Mouse (Mus musculus) thymus, adult 18-20 months (tissue): ENCODE measurements around the gene Ankub1.

Experiments
- DNase-seq, 2 experiments: peaks; one replicate each; pipeline ENCODE4 v3.0.0; 2022; ENCODE audit warnings: mixed read lengths in 2 of 2

Ankub1 gene

DNA sequence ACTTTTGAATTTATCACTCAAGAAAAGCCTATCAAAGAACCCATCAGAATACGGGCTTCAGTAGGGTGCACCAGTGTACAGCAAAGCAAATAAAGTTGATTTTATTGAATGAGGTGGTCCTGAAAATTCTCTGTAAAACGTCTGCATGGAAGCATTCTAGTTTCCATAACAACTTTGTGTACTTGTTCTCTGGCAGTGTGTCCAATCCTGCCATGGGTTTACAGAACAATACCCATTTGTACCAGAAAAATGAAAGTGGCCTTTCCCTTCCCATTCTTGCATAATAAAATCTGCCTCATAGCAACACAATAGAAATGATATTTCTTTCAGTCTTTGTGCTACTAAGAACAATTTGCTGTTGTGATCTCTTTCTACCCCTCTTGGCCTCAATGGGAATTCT is at the start of gene Ankub1:
Gene Ankub1, minus strand, starts transcription at position 81 of the 400 bp plus-strand sequence.
- DNase-seq: no peak

GRCm38 (mm10) chr3:57739830-57740229 is 47.2 kb upstream of the Ankub1 start:
- no peak for DNase-seq

- DNase-seq: no peak
Measured at GRCm38 (mm10) chr3:57736419-57737095, 44.0 kb upstream of the Ankub1 start.

GRCm38 (mm10) chr3:57735511-57736370 is 43.1 kb upstream of the Ankub1 start, which contains the start of gene Rnf13:
Rnf13 (plus strand) TSS chr3:57736062.
- peak; percentile 91 to 92 for DNase-seq

GRCm38 (mm10) chr3:57732206-57732915 is 39.8 kb upstream of the Ankub1 start:
- no peak for DNase-seq

- DNase-seq: no peak
Measured at GRCm38 (mm10) chr3:57714151-57714550, 21.6 kb upstream of the Ankub1 start.

GRCm38 (mm10) chr3:57696779-57697178 is 4.2 kb upstream of the Ankub1 start:
- no peak for DNase-seq

DNA sequence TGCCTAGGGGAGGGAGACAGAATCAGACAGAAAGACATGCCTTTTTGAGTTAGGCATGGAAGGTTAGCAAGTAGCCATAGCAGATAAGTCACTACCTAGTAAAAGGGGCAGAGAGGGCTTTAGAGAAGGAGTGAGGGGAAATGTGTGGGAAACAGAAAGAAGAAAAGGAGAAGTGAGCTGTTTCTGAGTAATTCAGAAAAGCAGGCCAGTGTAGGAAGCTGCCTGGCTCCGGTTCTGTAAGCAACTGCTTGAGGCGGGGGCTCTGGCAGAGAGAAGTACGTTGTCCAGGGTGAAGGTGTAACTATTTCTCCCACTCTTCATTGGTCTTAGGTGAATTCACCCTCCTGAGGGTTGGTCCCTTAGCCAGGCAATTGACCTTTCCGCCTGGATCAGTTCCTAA is 3.6 kb upstream of the Ankub1 start:
- no peak for DNase-seq

DNA sequence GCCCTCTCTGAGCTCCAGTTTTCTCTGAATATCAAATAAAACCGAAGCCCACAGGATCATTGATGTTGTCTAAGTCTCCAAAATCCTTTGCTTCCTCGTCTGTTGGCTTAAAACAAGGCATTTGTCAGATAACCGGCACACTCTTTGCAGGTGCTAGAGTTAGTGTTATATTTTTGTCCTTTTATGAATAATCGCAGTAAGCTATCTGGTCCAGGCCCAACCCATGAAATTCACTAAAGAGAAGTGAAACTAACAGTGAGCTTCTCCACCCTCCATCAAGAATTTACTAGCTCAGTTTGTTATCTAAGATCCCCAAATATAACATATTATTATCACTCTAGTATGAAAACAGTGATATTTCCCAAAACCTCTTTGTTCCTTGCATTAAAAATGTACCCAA is 827 bp downstream of the Ankub1 start:
- DNase-seq: no peak

GRCm38 (mm10) chr3:57677786-57678185 is 14.8 kb downstream of the Ankub1 start:
- DNase-seq: no peak

DNA sequence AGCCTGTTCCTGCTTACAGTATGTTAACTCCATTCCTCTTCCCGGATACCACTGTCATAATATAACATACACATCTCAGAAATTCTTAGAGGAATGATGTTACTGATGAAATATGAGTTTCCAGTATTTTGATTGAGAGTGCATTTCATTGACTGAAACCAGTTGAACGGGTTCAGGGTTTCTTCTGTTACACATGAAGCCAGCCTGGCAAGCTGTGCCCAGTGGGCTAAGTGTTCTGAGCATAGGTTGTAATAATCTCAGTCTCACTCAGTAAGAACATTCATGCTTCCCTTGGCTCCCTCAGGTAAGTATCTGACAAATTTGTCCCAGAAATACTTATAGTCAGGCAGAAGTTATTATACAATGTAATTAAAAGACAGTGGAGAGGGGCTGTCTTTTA is 18.5 kb downstream of the Ankub1 start:
- no peak for DNase-seq

DNA sequence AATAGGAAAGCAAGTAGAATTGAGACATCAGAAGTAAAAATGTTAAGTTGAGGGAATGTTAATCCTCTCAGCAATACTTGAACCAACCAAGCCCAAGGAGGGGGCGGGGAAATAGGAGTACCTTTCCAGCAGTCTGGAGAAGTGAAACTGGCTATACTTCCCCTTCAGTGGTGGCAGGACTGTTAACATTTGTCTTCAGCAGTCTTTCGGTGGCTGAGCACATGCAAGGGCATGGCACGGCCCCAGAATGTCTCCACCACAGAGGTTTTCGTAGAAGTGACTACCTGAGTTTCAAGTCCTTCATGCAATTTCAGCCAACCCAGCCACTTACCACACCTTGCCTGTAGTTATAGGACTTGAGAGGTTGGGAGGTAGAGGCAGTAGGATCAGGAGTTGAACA is 19.0 kb downstream of the Ankub1 start:
- no peak for DNase-seq

- DNase-seq: peak in 1 of 2 experiments; percentile 13
Measured at GRCm38 (mm10) chr3:57667054-57667723, 25.4 kb downstream of the Ankub1 start.

DNA sequence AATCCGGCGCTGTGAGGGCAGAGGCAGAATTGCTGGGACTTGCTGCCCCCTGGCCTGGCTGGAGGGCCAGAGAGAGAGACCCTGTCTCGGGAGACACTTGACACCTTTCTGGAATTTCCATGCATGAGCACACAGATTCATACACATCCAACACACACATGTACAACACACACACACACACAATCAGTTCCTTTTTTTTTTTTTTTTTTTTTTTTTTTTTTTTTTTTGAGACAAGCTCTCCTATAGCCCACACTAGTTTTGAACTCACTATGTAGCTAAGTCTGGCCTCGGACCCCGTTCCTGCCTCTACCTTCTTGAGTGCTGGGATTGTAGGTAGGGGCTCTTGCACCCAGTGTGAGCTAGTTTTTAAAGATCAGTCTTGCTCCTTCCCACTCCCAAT is 26.7 kb downstream of the Ankub1 start:
- DNase-seq: no peak

- no peak for DNase-seq
Measured at GRCm38 (mm10) chr3:57664682-57665081, 27.9 kb downstream of the Ankub1 start.

- no peak for DNase-seq
Measured at GRCm38 (mm10) chr3:57663731-57664130, 28.9 kb downstream of the Ankub1 start.

DNA sequence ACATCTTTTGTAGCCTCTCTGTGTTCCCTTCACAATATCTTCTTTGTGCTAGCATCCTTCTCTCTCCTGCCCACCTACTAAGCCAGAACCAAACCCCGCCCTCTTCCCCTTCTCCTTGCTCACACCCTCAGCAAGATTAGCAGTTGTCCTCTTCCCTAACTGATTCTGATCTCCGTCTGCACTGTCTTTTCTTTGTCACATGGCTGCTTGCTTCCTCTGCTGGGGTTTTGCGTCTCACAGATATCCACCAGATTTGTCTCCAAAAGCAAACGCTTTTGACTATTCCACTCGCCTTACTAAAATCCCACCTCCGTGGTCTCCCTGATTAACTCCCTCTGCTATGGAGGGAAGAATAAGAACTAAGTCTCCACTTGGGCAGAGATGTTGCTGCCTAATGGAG is 34.0 kb downstream of the Ankub1 start:
- DNase-seq: no peak

GRCm38 (mm10) chr3:57653646-57654045 is 39.0 kb downstream of the Ankub1 start:
- DNase-seq: no peak

GRCm38 (mm10) chr3:57652485-57652884 is 40.1 kb downstream of the Ankub1 start:
- DNase-seq: no peak

GRCm38 (mm10) chr3:57651865-57652259 is 40.7 kb downstream of the Ankub1 start:
- DNase-seq: no peak

- peak; percentile 64 to 71 for DNase-seq
Measured at GRCm38 (mm10) chr3:57651231-57651864, 41.3 kb downstream of the Ankub1 start, which contains the start of gene Commd2. Commd2 (minus strand) TSS chr3:57651715.

- no peak for DNase-seq
Measured at GRCm38 (mm10) chr3:57643191-57643590, 49.4 kb downstream of the Ankub1 start.
